Mouse (Mus musculus): ENCODE data around the gene Mmachc. TPM values are rescaled to one million over a fixed set of nuclear protein-coding genes. Genes with fewer than 3 reads are reported as not detected.

Mmachc gene
- polyA plus RNA-seq, 1 experiment from 2014 or later: 15.2 TPM

Other genes with a start within 250 kb of the Mmachc start
- 49.0 and 70.2 TPM in 2 replicates for gene Mast2, start 244.2 kb downstream of the Mmachc start, polyA plus RNA-seq (2014; fragmentation: Nextera tagmentation; extraction: Ambion mirVana)
- gene Ipp, start 200.9 kb downstream of the Mmachc start, polyA plus RNA-seq (2014; fragmentation: Nextera tagmentation; extraction: Ambion mirVana): 5.4 and 5.8 TPM in 2 replicates
- gene Tmem69, start 152.5 kb downstream of the Mmachc start, polyA plus RNA-seq (2014; fragmentation: Nextera tagmentation; extraction: Ambion mirVana): 30.5 and 32.2 TPM in 2 replicates
- 26.6 and 27.1 TPM in 2 replicates for gene Gpbp1l1, start 150.7 kb downstream of the Mmachc start, polyA plus RNA-seq (2014; fragmentation: Nextera tagmentation; extraction: Ambion mirVana)
- gene Ccdc17, start 111.8 kb downstream of the Mmachc start, polyA plus RNA-seq (2014; fragmentation: Nextera tagmentation; extraction: Ambion mirVana): 3.1 and 3.8 TPM in 2 replicates
- 125 and 129 TPM in 2 replicates for gene Nasp, start 80.5 kb downstream of the Mmachc start, polyA plus RNA-seq (2014; fragmentation: Nextera tagmentation; extraction: Ambion mirVana)
- gene Akr1a1, start 56.7 kb downstream of the Mmachc start, polyA plus RNA-seq (2014; fragmentation: Nextera tagmentation; extraction: Ambion mirVana): 910 and 955 TPM in 2 replicates
- 561 and 632 TPM in 2 replicates for gene Prdx1, start 22.9 kb downstream of the Mmachc start, polyA plus RNA-seq (2014; fragmentation: Nextera tagmentation; extraction: Ambion mirVana)
- gene Ccdc163, start 103 bp upstream of the Mmachc start, polyA plus RNA-seq (2014; fragmentation: Nextera tagmentation; extraction: Ambion mirVana): 14.6 and 16.9 TPM in 2 replicates
- gene Tesk2, start 12.5 kb upstream of the Mmachc start, polyA plus RNA-seq (2014; fragmentation: Nextera tagmentation; extraction: Ambion mirVana): 4.0 and 4.8 TPM in 2 replicates
- gene Toe1, start 99.2 kb upstream of the Mmachc start, polyA plus RNA-seq (2014; fragmentation: Nextera tagmentation; extraction: Ambion mirVana): 34.0 and 34.5 TPM in 2 replicates
- 8.0 and 8.9 TPM in 2 replicates for gene Mutyh, start 99.3 kb upstream of the Mmachc start, polyA plus RNA-seq (2014; fragmentation: Nextera tagmentation; extraction: Ambion mirVana)
- gene Hpdl, start 113.3 kb upstream of the Mmachc start, polyA plus RNA-seq (2014; fragmentation: Nextera tagmentation; extraction: Ambion mirVana): 0.77 and 0.78 TPM in 2 replicates
- gene Zswim5, start 169.0 kb upstream of the Mmachc start, polyA plus RNA-seq (2014; fragmentation: Nextera tagmentation; extraction: Ambion mirVana): 8.5 and 11.1 TPM in 2 replicates